Mouse (Mus musculus): ENCODE measurements at regions not wholly inside any gene's neighbourhood (a gene's known extent, or its start where the extent isn't known, plus 50 kb on each side); places are given as distances from the start of the nearest gene placed in this dataset.

DNA sequence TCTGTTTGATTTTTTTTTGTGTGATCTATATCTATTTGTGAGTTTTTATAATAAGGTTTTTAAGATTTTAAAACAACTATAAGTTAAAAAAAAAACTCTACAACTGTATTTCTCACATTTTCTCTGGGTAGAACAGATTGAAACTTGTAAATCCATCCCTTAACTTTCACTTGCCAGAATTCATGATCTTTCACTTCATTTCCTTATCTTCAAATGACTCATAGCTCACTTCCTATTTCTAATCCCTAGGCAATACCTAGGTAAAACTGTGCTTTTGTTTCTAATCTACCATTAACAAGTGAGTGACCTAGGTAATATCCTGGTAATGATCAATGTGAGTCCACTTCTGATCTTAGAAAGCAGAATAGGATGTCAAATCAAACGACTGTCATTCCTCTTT, 112.5 kb upstream of the Diaph2 start:
- no peak for TF ChIP-seq CTCF (IDR thresholded peaks at IDR 0.05; ENCODE audit: low read depth)
- TF ChIP-seq EP300 (IDR thresholded peaks at IDR 0.05; ENCODE audit: low read depth) = no peak

All from heart, postnatal 0 days (tissue).